Mouse (Mus musculus) spleen, adult 2 months (tissue): ENCODE results near the gene C2cd3.

ENCODE experiments used
- CTCF ChIP-seq: fragments of 200-500 bp; IDR thresholded peaks from 2 replicates; pipeline ENCODE4 v1.5.1; 2011; ENCODE audit warnings: mild to moderate bottlenecking, inconsistent platforms; ENCODE audit not compliant: insufficient read depth, insufficient read length, insufficient replicate concordance; ENCODE audit errors: extremely low read depth
- POLR2A ChIP-seq: fragments of 200-500 bp; IDR thresholded peaks from 2 replicates; pipeline ENCODE4 v1.6.1; 2011; ENCODE audit warnings: low read depth, low read length, inconsistent platforms

DNA sequence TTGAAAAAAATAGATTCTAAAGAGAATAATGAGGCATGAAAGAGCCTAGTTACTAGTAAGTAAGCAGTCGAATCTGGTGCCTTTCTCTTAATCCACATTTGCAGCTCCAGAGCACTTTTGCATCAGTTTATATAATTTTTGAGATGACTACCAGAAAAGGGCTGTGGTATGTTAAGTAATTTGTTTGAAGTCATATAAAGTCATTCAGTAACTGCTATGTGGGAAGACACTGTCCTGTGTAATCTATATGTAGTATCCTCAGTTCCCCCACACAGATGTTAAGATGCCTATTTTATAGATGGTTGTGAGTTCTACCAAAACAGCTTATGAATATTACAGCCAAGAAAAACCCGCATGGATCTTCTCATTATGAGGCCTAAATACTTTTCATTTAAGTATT, 6.2 kb downstream of the C2cd3 start:
- TF ChIP-seq POLR2A (no peak), CTCF (no peak)
